Mouse (Mus musculus): Measurements from ENCODE around the gene Rabgap1l. TPM values are rescaled to one million over a fixed set of nuclear protein-coding genes. Genes with fewer than 3 reads are reported as not detected.

Gene Rabgap1l
- polyA plus RNA-seq, 1 experiment from 2014 or later, result 49.4 TPM

- Histone ChIP-seq H3K4me3 (replicated peaks; ENCODE audit: low read length) (no peak overlapping the region), H3K9me3 (ENCODE audit: control insufficient read depth, low read length) (no peaks in the 10 kb centered on the region), H3K4me1 (replicated peaks; ENCODE audit: control insufficient read depth, insufficient read depth, low read length) (0 out of 2 replicates have a peak, but pooled peaks cover 3% of the 10 kb centered on the region), H3K27ac (ENCODE audit: low read length) (no peak overlapping the region), H3K36me3 (ENCODE audit: control insufficient read depth, insufficient read depth) (no peaks in the 10 kb centered on the region), H3K27me3 (replicated peaks; ENCODE audit: control insufficient read depth, insufficient read depth, low read length) (no peaks in the 10 kb centered on the region), H3K9ac (replicated peaks; ENCODE audit: low read depth, low read length) (no peak overlapping the region), H3K4me2 (ENCODE audit: low read length) (no peak overlapping the region)
- 16% methylated on average over 4 of the region's 4 CpGs for WGBS
- ATAC-seq, result peak; percentile 78
These were observed 244.8 kb downstream of the Rabgap1l start for GRCm38 (mm10) chr1:160547934-160548876.

- 52% methylated on average over 8 of the region's 8 CpGs for WGBS
- Histone ChIP-seq H3K4me3 (replicated peaks; ENCODE audit: low read length) (no peak overlapping the region), H3K9ac (replicated peaks; ENCODE audit: low read depth, low read length) (no peak overlapping the region), H3K36me3 (ENCODE audit: control insufficient read depth, insufficient read depth) (no peaks in the 10 kb centered on the region), H3K27ac (ENCODE audit: low read length) (peak overlapping the region; percentile 73), H3K4me1 (replicated peaks; ENCODE audit: control insufficient read depth, insufficient read depth, low read length) (peaks cover 24% of the 10 kb centered on the region), H3K9me3 (ENCODE audit: control insufficient read depth, low read length) (no peaks in the 10 kb centered on the region), H3K27me3 (replicated peaks; ENCODE audit: control insufficient read depth, insufficient read depth, low read length) (no peaks in the 10 kb centered on the region), H3K4me2 (ENCODE audit: low read length) (no peak overlapping the region)
- ATAC-seq, result no peak
These were observed 257.4 kb downstream of the Rabgap1l start for GRCm38 (mm10) chr1:160535649-160536048.

- H3K9ac ChIP-seq (replicated peaks; ENCODE audit: low read depth, low read length), result no peak overlapping the region
- no peaks in the 10 kb centered on the region for H3K9me3 ChIP-seq (ENCODE audit: control insufficient read depth, low read length)
- 12% methylated on average over 2 of the region's 2 CpGs for WGBS
- no peaks in the 10 kb centered on the region for H3K27me3 ChIP-seq (replicated peaks; ENCODE audit: control insufficient read depth, insufficient read depth, low read length)
- peak; percentile 94 for ATAC-seq
- H3K27ac ChIP-seq (ENCODE audit: low read length), result peak overlapping the region; percentile 68
- H3K4me2 ChIP-seq (ENCODE audit: low read length), result no peak overlapping the region
- H3K4me1 ChIP-seq (replicated peaks; ENCODE audit: control insufficient read depth, insufficient read depth, low read length), result peaks cover 24% of the 10 kb centered on the region
- no peak overlapping the region for H3K4me3 ChIP-seq (replicated peaks; ENCODE audit: low read length)
- no peaks in the 10 kb centered on the region for H3K36me3 ChIP-seq (ENCODE audit: control insufficient read depth, insufficient read depth)
These were observed 258.3 kb downstream of the Rabgap1l start for GRCm38 (mm10) chr1:160534571-160535335.

GRCm38 (mm10) chr1:160533209-160533820, 259.7 kb downstream of the Rabgap1l start:
- Histone ChIP-seq H3K4me2 (ENCODE audit: low read length) (no peak overlapping the region), H3K27me3 (replicated peaks; ENCODE audit: control insufficient read depth, insufficient read depth, low read length) (no peaks in the 10 kb centered on the region), H3K9ac (replicated peaks; ENCODE audit: low read depth, low read length) (no peak overlapping the region), H3K36me3 (ENCODE audit: control insufficient read depth, insufficient read depth) (no peaks in the 10 kb centered on the region), H3K27ac (ENCODE audit: low read length) (peak overlapping the region; percentile 65), H3K4me3 (replicated peaks; ENCODE audit: low read length) (no peak overlapping the region), H3K9me3 (ENCODE audit: control insufficient read depth, low read length) (no peaks in the 10 kb centered on the region), H3K4me1 (replicated peaks; ENCODE audit: control insufficient read depth, insufficient read depth, low read length) (peaks cover 24% of the 10 kb centered on the region)
- WGBS, result 16% methylated on average over 6 of the region's 6 CpGs
- peak; percentile 16; the same call in 1 of the 2 replicates for ATAC-seq

- WGBS, result 5% methylated on average over 5 of the region's 5 CpGs
- ATAC-seq, result peak; percentile 73
- Histone ChIP-seq H3K4me1 (replicated peaks; ENCODE audit: control insufficient read depth, insufficient read depth, low read length) (peaks cover 23% of the 10 kb centered on the region), H3K9me3 (ENCODE audit: control insufficient read depth, low read length) (no peaks in the 10 kb centered on the region), H3K27me3 (replicated peaks; ENCODE audit: control insufficient read depth, insufficient read depth, low read length) (no peaks in the 10 kb centered on the region), H3K27ac (ENCODE audit: low read length) (no peak overlapping the region), H3K36me3 (ENCODE audit: control insufficient read depth, insufficient read depth) (no peaks in the 10 kb centered on the region), H3K9ac (replicated peaks; ENCODE audit: low read depth, low read length) (no peak overlapping the region), H3K4me2 (ENCODE audit: low read length) (no peak overlapping the region), H3K4me3 (replicated peaks; ENCODE audit: low read length) (no peak overlapping the region)
These were observed 261.6 kb downstream of the Rabgap1l start for GRCm38 (mm10) chr1:160531402-160531801.

GRCm38 (mm10) chr1:160521918-160522317, 271.1 kb downstream of the Rabgap1l start:
- no peaks in the 10 kb centered on the region for H3K4me1 ChIP-seq (replicated peaks; ENCODE audit: control insufficient read depth, insufficient read depth, low read length)
- 50% methylated on average over 3 of the region's 3 CpGs for WGBS
- H3K27ac ChIP-seq (ENCODE audit: low read length), result no peak overlapping the region
- H3K36me3 ChIP-seq (ENCODE audit: control insufficient read depth, insufficient read depth), result no peaks in the 10 kb centered on the region
- H3K9me3 ChIP-seq (ENCODE audit: control insufficient read depth, low read length), result no peaks in the 10 kb centered on the region
- no peak overlapping the region for H3K9ac ChIP-seq (replicated peaks; ENCODE audit: low read depth, low read length)
- no peak overlapping the region for H3K4me2 ChIP-seq (ENCODE audit: low read length)
- no peak overlapping the region for H3K4me3 ChIP-seq (replicated peaks; ENCODE audit: low read length)
- ATAC-seq, result no peak
- H3K27me3 ChIP-seq (replicated peaks; ENCODE audit: control insufficient read depth, insufficient read depth, low read length), result no peaks in the 10 kb centered on the region

- 36% methylated on average over 3 of the region's 3 CpGs for WGBS
These were observed 272.3 kb downstream of the Rabgap1l start for GRCm38 (mm10) chr1:160520665-160521064.

GRCm38 (mm10) chr1:160519896-160520465, 273.0 kb downstream of the Rabgap1l start:
- Histone ChIP-seq H3K4me3 (replicated peaks; ENCODE audit: low read length) (no peak overlapping the region), H3K36me3 (ENCODE audit: control insufficient read depth, insufficient read depth) (no peaks in the 10 kb centered on the region), H3K9me3 (ENCODE audit: control insufficient read depth, low read length) (no peaks in the 10 kb centered on the region), H3K9ac (replicated peaks; ENCODE audit: low read depth, low read length) (no peak overlapping the region), H3K4me2 (ENCODE audit: low read length) (no peak overlapping the region), H3K27ac (ENCODE audit: low read length) (no peak overlapping the region), H3K4me1 (replicated peaks; ENCODE audit: control insufficient read depth, insufficient read depth, low read length) (no peaks in the 10 kb centered on the region), H3K27me3 (replicated peaks; ENCODE audit: control insufficient read depth, insufficient read depth, low read length) (no peaks in the 10 kb centered on the region)
- ATAC-seq, result no peak
- WGBS, result 75% methylated on average over 1 of the region's 1 CpGs

More at GRCm38 (mm10) chr1:160520665-160521064, 272.3 kb downstream of the Rabgap1l start:
- Histone ChIP-seq H3K27ac (ENCODE audit: low read length) (no peak overlapping the region), H3K4me3 (replicated peaks; ENCODE audit: low read length) (no peak overlapping the region), H3K4me1 (replicated peaks; ENCODE audit: control insufficient read depth, insufficient read depth, low read length) (no peaks in the 10 kb centered on the region), H3K27me3 (replicated peaks; ENCODE audit: control insufficient read depth, insufficient read depth, low read length) (no peaks in the 10 kb centered on the region), H3K36me3 (ENCODE audit: control insufficient read depth, insufficient read depth) (no peaks in the 10 kb centered on the region), H3K9ac (replicated peaks; ENCODE audit: low read depth, low read length) (no peak overlapping the region), H3K9me3 (ENCODE audit: control insufficient read depth, low read length) (no peaks in the 10 kb centered on the region), H3K4me2 (ENCODE audit: low read length) (no peak overlapping the region)
- no peak for ATAC-seq
